Mouse (Mus musculus): Measurements from ENCODE around the gene Serpinb7. TPM values are rescaled to one million over a fixed set of nuclear protein-coding genes. Genes with fewer than 3 reads are reported as not detected.

Gene Serpinb7
- polyA plus RNA-seq, 1 experiment from 2014 or later = 0.45 TPM

- Histone ChIP-seq H3K27ac (ENCODE audit: low read length) (no peak overlapping the region), H3K4me2 (ENCODE audit: low read depth, low read length) (no peak overlapping the region), H3K4me1 (ENCODE audit: control insufficient read depth, insufficient read depth, low read length) (no peaks in the 10 kb centered on the region), H3K9me3 (replicated peaks; ENCODE audit: control insufficient read depth, low read length) (no peaks in the 10 kb centered on the region), H3K9ac (ENCODE audit: low read length) (no peak overlapping the region), H3K27me3 (ENCODE audit: control insufficient read depth, insufficient read depth, low read length) (no peaks in the 10 kb centered on the region), H3K36me3 (ENCODE audit: control insufficient read depth, insufficient read depth, low read length) (no peaks in the 10 kb centered on the region), H3K4me3 (replicated peaks; ENCODE audit: low read length) (no peak overlapping the region)
- WGBS = 80% methylated on average over 5 of the region's 5 CpGs
- no peak for ATAC-seq (ENCODE audit: insufficient read depth, low FRiP score)
Observed at GRCm38 (mm10) chr1:107445352-107445751, 45.9 kb downstream of the Serpinb7 start.

GRCm38 (mm10) chr1:107447228-107447931, 47.9 kb downstream of the Serpinb7 start:
- H3K4me2 ChIP-seq (ENCODE audit: low read depth, low read length) = no peak overlapping the region
- no peaks in the 10 kb centered on the region for H3K36me3 ChIP-seq (ENCODE audit: control insufficient read depth, insufficient read depth, low read length)
- no peak overlapping the region for H3K9ac ChIP-seq (ENCODE audit: low read length)
- no peak for ATAC-seq (ENCODE audit: insufficient read depth, low FRiP score)
- 73% methylated on average over 3 of the region's 3 CpGs for WGBS
- H3K9me3 ChIP-seq (replicated peaks; ENCODE audit: control insufficient read depth, low read length) = no peaks in the 10 kb centered on the region
- H3K4me1 ChIP-seq (ENCODE audit: control insufficient read depth, insufficient read depth, low read length) = no peaks in the 10 kb centered on the region
- no peak overlapping the region for H3K27ac ChIP-seq (ENCODE audit: low read length)
- no peak overlapping the region for H3K4me3 ChIP-seq (replicated peaks; ENCODE audit: low read length)
- H3K27me3 ChIP-seq (ENCODE audit: control insufficient read depth, insufficient read depth, low read length) = no peaks in the 10 kb centered on the region

- Histone ChIP-seq H3K4me3 (replicated peaks; ENCODE audit: low read length) (no peak overlapping the region), H3K4me1 (ENCODE audit: control insufficient read depth, insufficient read depth, low read length) (no peaks in the 10 kb centered on the region), H3K9ac (ENCODE audit: low read length) (no peak overlapping the region), H3K4me2 (ENCODE audit: low read depth, low read length) (no peak overlapping the region), H3K27me3 (ENCODE audit: control insufficient read depth, insufficient read depth, low read length) (no peaks in the 10 kb centered on the region), H3K9me3 (replicated peaks; ENCODE audit: control insufficient read depth, low read length) (no peaks in the 10 kb centered on the region), H3K36me3 (ENCODE audit: control insufficient read depth, insufficient read depth, low read length) (no peaks in the 10 kb centered on the region), H3K27ac (ENCODE audit: low read length) (no peak overlapping the region)
- ATAC-seq (ENCODE audit: insufficient read depth, low FRiP score) = no peak
Observed at GRCm38 (mm10) chr1:107479909-107480308, 80.5 kb downstream of the Serpinb7 start.

- peak overlapping the region; percentile 46 for H3K4me2 ChIP-seq (ENCODE audit: low read depth, low read length)
- 18% methylated on average over 11 of the region's 11 CpGs for WGBS
Observed at GRCm38 (mm10) chr1:107481452-107481851, 82.0 kb downstream of the Serpinb7 start.

GRCm38 (mm10) chr1:107489577-107489976, 90.1 kb downstream of the Serpinb7 start:
- 78% methylated on average over 8 of the region's 8 CpGs for WGBS
- no peaks in the 10 kb centered on the region for H3K27me3 ChIP-seq (ENCODE audit: control insufficient read depth, insufficient read depth, low read length)
- H3K4me2 ChIP-seq (ENCODE audit: low read depth, low read length) = no peak overlapping the region
- no peak overlapping the region for H3K9ac ChIP-seq (ENCODE audit: low read length)
- no peak overlapping the region for H3K4me3 ChIP-seq (replicated peaks; ENCODE audit: low read length)
- no peak for ATAC-seq (ENCODE audit: insufficient read depth, low FRiP score)
- no peaks in the 10 kb centered on the region for H3K4me1 ChIP-seq (ENCODE audit: control insufficient read depth, insufficient read depth, low read length)
- no peak overlapping the region for H3K27ac ChIP-seq (ENCODE audit: low read length)
- no peaks in the 10 kb centered on the region for H3K36me3 ChIP-seq (ENCODE audit: control insufficient read depth, insufficient read depth, low read length)
- no peaks in the 10 kb centered on the region for H3K9me3 ChIP-seq (replicated peaks; ENCODE audit: control insufficient read depth, low read length)

More at GRCm38 (mm10) chr1:107481452-107481851, 82.0 kb downstream of the Serpinb7 start:
- Histone ChIP-seq H3K9me3 (replicated peaks; ENCODE audit: control insufficient read depth, low read length) (no peaks in the 10 kb centered on the region), H3K4me1 (ENCODE audit: control insufficient read depth, insufficient read depth, low read length) (no peaks in the 10 kb centered on the region), H3K4me3 (replicated peaks; ENCODE audit: low read length) (no peak overlapping the region), H3K27ac (ENCODE audit: low read length) (no peak overlapping the region), H3K36me3 (ENCODE audit: control insufficient read depth, insufficient read depth, low read length) (no peaks in the 10 kb centered on the region), H3K9ac (ENCODE audit: low read length) (no peak overlapping the region), H3K27me3 (ENCODE audit: control insufficient read depth, insufficient read depth, low read length) (no peaks in the 10 kb centered on the region)
- peak; percentile 68; the same call in 1 of the 2 replicates for ATAC-seq (ENCODE audit: insufficient read depth, low FRiP score)

GRCm38 (mm10) chr1:107496789-107497188, 97.3 kb downstream of the Serpinb7 start:
- no peaks in the 10 kb centered on the region for H3K36me3 ChIP-seq (ENCODE audit: control insufficient read depth, insufficient read depth, low read length)
- 60% methylated on average over 2 of the region's 2 CpGs for WGBS
- no peaks in the 10 kb centered on the region for H3K27me3 ChIP-seq (ENCODE audit: control insufficient read depth, insufficient read depth, low read length)
- H3K9me3 ChIP-seq (replicated peaks; ENCODE audit: control insufficient read depth, low read length) = no peaks in the 10 kb centered on the region
- no peak overlapping the region for H3K9ac ChIP-seq (ENCODE audit: low read length)
- ATAC-seq (ENCODE audit: insufficient read depth, low FRiP score) = no peak
- H3K4me2 ChIP-seq (ENCODE audit: low read depth, low read length) = no peak overlapping the region
- no peak overlapping the region for H3K27ac ChIP-seq (ENCODE audit: low read length)
- no peaks in the 10 kb centered on the region for H3K4me1 ChIP-seq (ENCODE audit: control insufficient read depth, insufficient read depth, low read length)
- H3K4me3 ChIP-seq (replicated peaks; ENCODE audit: low read length) = no peak overlapping the region

- Histone ChIP-seq H3K9me3 (replicated peaks; ENCODE audit: control insufficient read depth, low read length) (no peaks in the 10 kb centered on the region), H3K9ac (ENCODE audit: low read length) (no peak overlapping the region), H3K36me3 (ENCODE audit: control insufficient read depth, insufficient read depth, low read length) (no peaks in the 10 kb centered on the region), H3K4me3 (replicated peaks; ENCODE audit: low read length) (no peak overlapping the region), H3K4me1 (ENCODE audit: control insufficient read depth, insufficient read depth, low read length) (no peaks in the 10 kb centered on the region), H3K27me3 (ENCODE audit: control insufficient read depth, insufficient read depth, low read length) (no peaks in the 10 kb centered on the region), H3K4me2 (ENCODE audit: low read depth, low read length) (no peak overlapping the region), H3K27ac (ENCODE audit: low read length) (no peak overlapping the region)
- no peak for ATAC-seq (ENCODE audit: insufficient read depth, low FRiP score)
Observed at GRCm38 (mm10) chr1:107502025-107502424, 102.6 kb downstream of the Serpinb7 start.

Other genes starting within 250 kb of the Serpinb7 start
- gene Serpinb3b, start 121.3 kb upstream of the Serpinb7 start, polyA plus RNA-seq (2015; fragmentation: Nextera tagmentation; extraction: Ambion mirVana) = not detected in 2 replicates
- not detected in 2 replicates for gene Serpinb3c, start 121.3 kb upstream of the Serpinb7 start, polyA plus RNA-seq (2015; fragmentation: Nextera tagmentation; extraction: Ambion mirVana)
- gene Serpinb11, start 38.5 kb upstream of the Serpinb7 start, polyA plus RNA-seq (2015; fragmentation: Nextera tagmentation; extraction: Ambion mirVana) = 14.5 and 22.4 TPM in 2 replicates
- gene Serpinb2, start 111.8 kb downstream of the Serpinb7 start, polyA plus RNA-seq (2015; fragmentation: Nextera tagmentation; extraction: Ambion mirVana) = 2.2 and 4.7 TPM in 2 replicates
- gene Serpinb8, start 190.4 kb downstream of the Serpinb7 start, polyA plus RNA-seq (2015; fragmentation: Nextera tagmentation; extraction: Ambion mirVana) = 8.9 and 14.0 TPM in 2 replicates